Mouse (Mus musculus): ENCODE results near the gene Gm19426. TPM values are rescaled to one million over a fixed set of nuclear protein-coding genes. Genes with fewer than 3 reads are reported as not detected.

Gm19426 gene
- polyA plus RNA-seq, 1 experiment from 2014 or later = not detected

Other genes starting within 250 kb of the Gm19426 start
- 65.8 to 90.5 TPM (median 79.6 TPM) in 3 replicates for gene Ctnnd1, start 92.9 kb downstream of the Gm19426 start, polyA plus RNA-seq (2018)
- not detected in 3 replicates for gene Btbd18, start 84.6 kb downstream of the Gm19426 start, polyA plus RNA-seq (2018)
- gene Selenoh, start 72.9 kb downstream of the Gm19426 start, polyA plus RNA-seq (2018) = 14.1 to 49.5 TPM (median 34.3 TPM) in 3 replicates
- gene Gm28635, start 65.6 kb downstream of the Gm19426 start, polyA plus RNA-seq (2018) = not detected in 3 replicates
- gene Med19, start 65.3 kb downstream of the Gm19426 start, polyA plus RNA-seq (2018) = 22.1 to 29.0 TPM (median 22.2 TPM) in 3 replicates
- 50.9 to 82.2 TPM (median 59.6 TPM) in 3 replicates for gene Tmx2, start 64.5 kb downstream of the Gm19426 start, polyA plus RNA-seq (2018)
- gene Zdhhc5, start 28.5 kb downstream of the Gm19426 start, polyA plus RNA-seq (2018) = 32.4 to 50.5 TPM (median 45.2 TPM) in 3 replicates
- 8.7 to 16.7 TPM (median 10.6 TPM) in 3 replicates for gene Clp1, start 16.3 kb downstream of the Gm19426 start, polyA plus RNA-seq (2018)
- gene Ypel4, start 9.6 kb downstream of the Gm19426 start, polyA plus RNA-seq (2018) = not detected in 3 replicates
- gene Serping1, start 31.8 kb upstream of the Gm19426 start, polyA plus RNA-seq (2018) = 0.07 TPM in 1 of 3 replicates, not detected in the others
- 74.5 to 138 TPM (median 98.4 TPM) in 3 replicates for gene Ube2l6, start 55.2 kb upstream of the Gm19426 start, polyA plus RNA-seq (2018)
- not detected in 3 replicates for gene Smtnl1, start 79.0 kb upstream of the Gm19426 start, polyA plus RNA-seq (2018)
- 22.0 to 55.9 TPM (median 31.3 TPM) in 3 replicates for gene Timm10, start 83.3 kb upstream of the Gm19426 start, polyA plus RNA-seq (2018)
- gene Slc43a1, start 95.2 kb upstream of the Gm19426 start, polyA plus RNA-seq (2018) = 0.10 to 0.20 TPM in 2 of 3 replicates, not detected in the other
- gene Rtn4rl2, start 143.1 kb upstream of the Gm19426 start, polyA plus RNA-seq (2018) = not detected in 3 replicates
- gene Slc43a3, start 192.9 kb upstream of the Gm19426 start, polyA plus RNA-seq (2018) = 7.1 to 26.9 TPM (median 13.4 TPM) in 3 replicates
- gene Prg2, start 236.8 kb upstream of the Gm19426 start, polyA plus RNA-seq (2018) = 1.7 TPM in 1 of 3 replicates, not detected in the others
- not detected in 3 replicates for gene Prg3, start 244.6 kb upstream of the Gm19426 start, polyA plus RNA-seq (2018)

Data from macrophage (primary cell).